Mouse (Mus musculus) liver, postnatal 0 days (tissue): ENCODE results near the gene Abcg5.

Experiments used
- CTCF ChIP-seq: sonication (generic); IDR thresholded peaks from 2 replicates; pipeline ENCODE4 v1.5.1; 2016; ENCODE audit warnings: antibody characterized with exemption, low read depth
- EP300 ChIP-seq: IDR thresholded peaks from 2 replicates; pipeline ENCODE4 v1.6.1; 2016; ENCODE audit warnings: antibody characterized with exemption, low read depth, mild to moderate bottlenecking

GRCm38 (mm10) chr17:84714930-84715329 lies 32.1 kb upstream of the Abcg5 start:
- TF ChIP-seq EP300 (no peak), CTCF (no peak)
